ENCODE assay signal across 13 mouse cellular contexts in the genomic region with DNA sequence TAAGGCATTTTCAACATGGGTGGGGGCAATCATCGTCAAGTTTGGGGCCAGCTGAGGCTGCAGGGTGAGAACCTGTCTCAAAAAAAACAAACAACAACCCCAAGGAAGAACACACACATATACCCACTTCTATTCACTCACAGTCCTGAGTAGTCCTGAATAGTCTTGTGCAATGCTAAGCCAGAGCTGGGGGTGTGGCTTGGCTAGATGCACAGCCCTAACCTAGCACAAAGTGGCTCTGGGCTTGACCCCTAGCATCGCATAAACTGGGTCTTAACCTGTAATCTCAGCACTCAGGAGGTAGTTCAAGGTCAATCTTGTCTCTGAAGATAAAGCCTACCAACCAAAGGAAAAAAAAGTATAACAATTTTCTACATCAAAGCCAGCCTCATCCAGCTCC.
DNase-seq lines count a peak whose midpoint lies in the region; ATAC-seq and TF ChIP-seq lines count a peak whose summit lies in the region.
"Had no signal": no experiment of that assay in that cellular context is flagged by ENCODE, and none has a peak within 500 bp of the region (broad histone marks: within the 10 kb centered on the region; RNA-seq: fewer than 3 reads in every experiment).

No protein-coding gene starts in this region.

- TF ChIP-seq EP300 in ES-Bruce4 (IDR thresholded peaks at IDR 0.05; ENCODE audit: insufficient read depth, low read depth, low read length) = no peak

- no peak for ATAC-seq in forebrain, embryonic 13.5 days
- no peak for ATAC-seq in forebrain, postnatal 0 days
- ATAC-seq in cerebellum, adult (ENCODE audit: insufficient number of reproducible peaks, low FRiP score, low TSS enrichment) = no peak
- ATAC-seq: hindbrain, postnatal 0 days had no signal

- H3K27ac ChIP-seq in forebrain, embryonic 13.5 days = peak overlapping the region; percentile 19; the same call in 1 of the 2 replicates
- no peak overlapping the region for H3K27ac ChIP-seq in forebrain, postnatal 0 days (ENCODE audit: low read depth, low read length)
- peak overlapping the region; percentile 82 for H3K27ac ChIP-seq in ES-Bruce4 (ENCODE audit: insufficient read depth, low read length)
- H3K27ac ChIP-seq: hindbrain, postnatal 0 days; kidney, postnatal 0 days; limb, embryonic 12.5 days; midbrain, embryonic 12.5 days had no signal

- TF ChIP-seq POLR2A in ES-Bruce4 (IDR thresholded peaks at IDR 0.05; ENCODE audit: insufficient read depth, low read length) = no peak

- no peak overlapping the region for H3K4me2 ChIP-seq in forebrain, embryonic 13.5 days
- H3K4me2 ChIP-seq in forebrain, postnatal 0 days (ENCODE audit: low read depth) = no peak overlapping the region
- H3K4me2 ChIP-seq: limb, embryonic 12.5 days; midbrain, embryonic 12.5 days had no signal

- H3K36me3 ChIP-seq in forebrain, embryonic 13.5 days (ENCODE audit: poor library complexity, severe bottlenecking) = no peaks in the 10 kb centered on the region
- H3K36me3 ChIP-seq in forebrain, postnatal 0 days (ENCODE audit: insufficient read depth) = no peaks in the 10 kb centered on the region
- no peaks in the 10 kb centered on the region for H3K36me3 ChIP-seq in ES-Bruce4 (ENCODE audit: control insufficient read depth, insufficient read depth, low read length, poor library complexity, severe bottlenecking)
- H3K36me3 ChIP-seq: limb, embryonic 12.5 days; midbrain, embryonic 12.5 days had no signal

- no peak for DNase-seq in forebrain, postnatal 0 days
- DNase-seq in fat pad, adult 2 months (ENCODE audit: extremely low read depth, low read depth, low spot score) = peak; percentile 30
- DNase-seq in lung, postnatal 36 days = peak; percentile 86
- DNase-seq in cerebellum, postnatal 14 days = no peak
- DNase-seq: gastrocnemius, postnatal 25 days; right cerebral cortex, postnatal 14 days had no signal

- TF ChIP-seq CTCF in forebrain, postnatal 0 days (IDR thresholded peaks at IDR 0.05; ENCODE audit: low read depth) = no peak
- no peak for TF ChIP-seq CTCF in ES-Bruce4 (IDR thresholded peaks at IDR 0.05; ENCODE audit: low read depth, low read length)

- 24% methylated on average over 2 of the region's 2 CpGs for WGBS in forebrain, embryonic 13.5 days
- 39% methylated on average over 2 of the region's 2 CpGs for WGBS in forebrain, postnatal 0 days

- H3K27me3 ChIP-seq in forebrain, embryonic 13.5 days = no peaks in the 10 kb centered on the region
- no peaks in the 10 kb centered on the region for H3K27me3 ChIP-seq in forebrain, postnatal 0 days (ENCODE audit: insufficient read depth, low read length)
- H3K27me3 ChIP-seq in ES-Bruce4 (ENCODE audit: control insufficient read depth, insufficient read depth, low read length, poor library complexity, severe bottlenecking) = no peaks in the 10 kb centered on the region
- H3K27me3 ChIP-seq: limb, embryonic 12.5 days; midbrain, embryonic 12.5 days had no signal

- no peak overlapping the region for H3K4me3 ChIP-seq in forebrain, embryonic 13.5 days
- no peak overlapping the region for H3K4me3 ChIP-seq in forebrain, postnatal 0 days (ENCODE audit: low read depth, low read length)
- no peak overlapping the region for H3K4me3 ChIP-seq in ES-Bruce4 (ENCODE audit: low read depth, low read length)
- H3K4me3 ChIP-seq: limb, embryonic 12.5 days; midbrain, embryonic 12.5 days had no signal

- H3K9me3 ChIP-seq in forebrain, embryonic 13.5 days (replicated peaks) = no peaks in the 10 kb centered on the region
- no peaks in the 10 kb centered on the region for H3K9me3 ChIP-seq in forebrain, postnatal 0 days (ENCODE audit: low read length)
- H3K9me3 ChIP-seq in ES-Bruce4 (replicated peaks; ENCODE audit: control insufficient read depth, insufficient read depth, low read length, poor library complexity, severe bottlenecking) = no peaks in the 10 kb centered on the region
- H3K9me3 ChIP-seq: limb, embryonic 12.5 days; midbrain, embryonic 12.5 days had no signal

- peaks cover 40% of the 10 kb centered on the region for H3K4me1 ChIP-seq in forebrain, embryonic 13.5 days
- H3K4me1 ChIP-seq in forebrain, postnatal 0 days (ENCODE audit: insufficient read depth) = peaks cover 5% of the 10 kb centered on the region; the same call in 1 of the 2 replicates
- H3K4me1 ChIP-seq in ES-Bruce4 (ENCODE audit: control insufficient read depth, insufficient read depth, low read length) = peaks cover 10% of the 10 kb centered on the region

- peak overlapping the region; percentile 37 for H3K9ac ChIP-seq in forebrain, embryonic 13.5 days
- no peak overlapping the region for H3K9ac ChIP-seq in forebrain, postnatal 0 days
- H3K9ac ChIP-seq in ES-Bruce4 (ENCODE audit: low read depth, poor library complexity, severe bottlenecking) = no peak overlapping the region
- H3K9ac ChIP-seq: limb, embryonic 12.5 days; midbrain, embryonic 12.5 days had no signal

Comparison
In these comparisons a context has a peak if more than half of its experiments do, and no peak if none do; other contexts are left out.
1. DNase-seq: peak in fat pad, adult 2 months (single experiment) and lung, postnatal 36 days (single experiment); none in forebrain, postnatal 0 days (single experiment) and cerebellum, postnatal 14 days (0 of 2).